In the genomic region with DNA sequence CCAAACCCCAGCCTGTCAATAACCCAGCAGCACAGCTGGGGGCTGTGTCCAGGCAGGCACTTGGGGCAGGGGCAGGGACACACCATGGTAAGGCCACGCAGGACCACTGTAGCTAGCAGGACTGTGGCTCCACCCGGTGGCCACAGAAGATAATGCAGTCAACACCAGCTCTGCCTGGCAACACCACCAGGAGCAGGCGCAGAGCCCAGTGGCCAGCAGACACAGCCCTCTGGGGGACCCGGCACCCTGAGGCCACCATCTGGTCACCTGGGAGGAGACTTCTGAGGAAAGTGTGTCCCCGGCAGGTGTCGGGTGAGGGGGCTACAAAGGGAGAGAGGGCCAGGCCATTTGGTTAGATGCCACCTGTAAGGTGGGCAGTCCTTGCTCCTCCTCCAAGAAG, we compare ENCODE assay signal across 9 mouse cellular contexts. TPM values are rescaled to one million over a fixed set of nuclear protein-coding genes. Genes with fewer than 3 reads are reported as not detected.
DNase-seq lines count a peak whose midpoint lies in the region; ATAC-seq and TF ChIP-seq lines count a peak whose summit lies in the region.
"Had no signal": no experiment of that assay in that cellular context is flagged by ENCODE, and none has a peak within 500 bp of the region (broad histone marks: within the 10 kb centered on the region; RNA-seq: fewer than 3 reads in every experiment).

No protein-coding gene starts in this region.

- no peaks in the 10 kb centered on the region for H3K9me3 ChIP-seq in ES-E14 (ENCODE audit: control insufficient read depth, insufficient read depth, low read depth, low read length)
- H3K9me3 ChIP-seq: midbrain, embryonic 12.5 days had no signal

- in situ Hi-C loops in ES-E14 (cut with MboI; ENCODE audit: low sequenced_read_pairs in 2 of 2, unreplicated experiment in 2 of 2): no loop called here

- H3K27me3 ChIP-seq in thymus, adult 2 months (ENCODE audit: control insufficient read depth, insufficient read depth, low read length): no peaks in the 10 kb centered on the region

- no peak overlapping the region for H3K9ac ChIP-seq in ES-E14 (ENCODE audit: insufficient read depth, low read depth, low read length, poor library complexity, severe bottlenecking)
- H3K9ac ChIP-seq: midbrain, embryonic 12.5 days had no signal

- no peak for TF ChIP-seq POLR2A in thymus, adult 2 months (IDR thresholded peaks at IDR 0.05; ENCODE audit: control insufficient read depth, extremely low read depth, insufficient read depth, low read length, poor library complexity)

- 60% methylated on average over 6 of the region's 6 CpGs for WGBS in thymus, adult 2 months

- H3K4me3 ChIP-seq in layer of hippocampus, adult 2 months: no peak overlapping the region
- peak overlapping the region in 1 of 2 experiments; percentile 9; a peak in 1 of 4 replicates for H3K4me3 ChIP-seq in ES-E14 (ENCODE audit: insufficient read depth in 1 of 2, low read depth in 1 of 2, low read length in 2 of 2, poor library complexity in 1 of 2, severe bottlenecking in 1 of 2)
- no peak overlapping the region for H3K4me3 ChIP-seq in thymus, adult 2 months (ENCODE audit: control insufficient read depth, insufficient read depth, low read length)
- H3K4me3 ChIP-seq: midbrain, embryonic 12.5 days had no signal

- H3K4me1 ChIP-seq in ES-E14 (ENCODE audit: control insufficient read depth in 2 of 2, insufficient read depth in 2 of 2, low read length in 2 of 2, poor library complexity in 1 of 2): peaks cover 4 to 33% of the 10 kb centered on the region in 2 experiments; a peak in 3 of 4 replicates
- peaks cover 8% of the 10 kb centered on the region for H3K4me1 ChIP-seq in thymus, adult 2 months (replicated peaks; ENCODE audit: control insufficient read depth, insufficient read depth, low read length)

- no peak overlapping the region for H3K27ac ChIP-seq in layer of hippocampus, adult 2 months
- H3K27ac ChIP-seq in ES-E14 (ENCODE audit: insufficient read depth, low read depth, low read length, poor library complexity, severe bottlenecking): no peak overlapping the region
- no peak overlapping the region for H3K27ac ChIP-seq in thymus, adult 2 months (ENCODE audit: control insufficient read depth, insufficient read depth, low read length)
- H3K27ac ChIP-seq: midbrain, embryonic 12.5 days had no signal

- H3K36me3 ChIP-seq in ES-E14 (ENCODE audit: control insufficient read depth, insufficient read depth, low read length, poor library complexity, severe bottlenecking): peaks cover 38% of the 10 kb centered on the region
- H3K36me3 ChIP-seq in thymus, adult 2 months (ENCODE audit: control insufficient read depth, insufficient read depth, low read length): 0 out of 2 replicates have a peak, but pooled peaks cover 4% of the 10 kb centered on the region

- ATAC-seq in megakaryocyte-erythroid progenitor cell, adult 5-6 weeks (replicated peaks; ENCODE audit: low FRiP score, low TSS enrichment, poor library complexity, severe bottlenecking): peak; percentile 65

- peak; percentile 58 to 76 for DNase-seq in layer of hippocampus, adult 2 months (ENCODE audit: low spot score in 2 of 2)
- DNase-seq in layer of hippocampus, adult 9-11 months: no peak
- no peak for DNase-seq in ES-E14 (ENCODE audit: low read depth, low spot score)
- peak; percentile 95 for DNase-seq in cerebellum, adult 9-10 months
- peak; percentile 68 for DNase-seq in gastrocnemius, postnatal 25 days
- peak; percentile 76 to 89 for DNase-seq in kidney, postnatal 36 days
- DNase-seq in thymus, adult 2 months: peak; percentile 80

- TF ChIP-seq CTCF in layer of hippocampus, adult 2 months (conservative IDR thresholded peaks at IDR 0.05): peak; percentile 90
- TF ChIP-seq CTCF in thymus, adult 2 months (IDR thresholded peaks at IDR 0.05; ENCODE audit: borderline replicate concordance, control insufficient read depth, extremely low read depth, insufficient read depth, low read length, poor library complexity): peak; percentile 93

TF ChIP-seq in ES-E14, 5 proteins besides CTCF, POLR2A, EP300 and RAD21:
- TF ChIP-seq CHD2 (IDR thresholded peaks at IDR 0.05; ENCODE audit: low read depth, low read length) (no peak), ZC3H11A (IDR thresholded peaks at IDR 0.05; ENCODE audit: borderline replicate concordance, low read depth, low read length) (peak; percentile 44; the same call in 1 of the 2 replicates)

RNA-seq across cellular contexts. Expression of a gene that starts 4.5 kb away (rescaled TPM):
- total RNA-seq in layer of hippocampus, adult 2 months (2021): 1 to 10 TPM; 1.3 to 1.7 TPM
- total RNA-seq in ES-E14 (2012; rRNA removed): 0.69 and 0.94 TPM in 2 replicates
- total RNA-seq in gastrocnemius, postnatal 25 days (2021): not detected
- 3.3 TPM in 1 of 2 replicates, not detected in the other for total RNA-seq in megakaryocyte-erythroid progenitor cell, adult 5-6 weeks (2014; fragmentation: Nextera tagmentation)
- not detected in 2 replicates for total RNA-seq in megakaryocyte-erythroid progenitor cell, adult 5-6 weeks (2017)
- polyA plus RNA-seq in thymus, adult 2 months (2012; rRNA removed): 2.2 and 2.8 TPM in 2 replicates

RNA-seq across cellular contexts. Expression of a gene that starts 5.0 kb away (rescaled TPM):
- total RNA-seq in layer of hippocampus, adult 2 months (2021): 100 to 1,000 TPM; 128 to 142 TPM
- total RNA-seq in ES-E14 (2012; rRNA removed): 88.6 and 188 TPM in 2 replicates
- 10 to 100 TPM; 30.7 to 34.7 TPM for total RNA-seq in gastrocnemius, postnatal 25 days (2021)
- 74.6 and 87.3 TPM in 2 replicates for total RNA-seq in megakaryocyte-erythroid progenitor cell, adult 5-6 weeks (2014; fragmentation: Nextera tagmentation)
- total RNA-seq in megakaryocyte-erythroid progenitor cell, adult 5-6 weeks (2017): 28.5 and 29.6 TPM in 2 replicates
- 247 and 260 TPM in 2 replicates for polyA plus RNA-seq in thymus, adult 2 months (2012; rRNA removed)

RNA-seq across cellular contexts. Expression of a gene that starts 12.3 kb away (rescaled TPM):
- 10 to 100 TPM; 42.9 to 46.4 TPM for total RNA-seq in layer of hippocampus, adult 2 months (2021)
- total RNA-seq in ES-E14 (2012; rRNA removed): 29.4 and 33.2 TPM in 2 replicates
- 1 to 10 TPM; 4.3 to 7.2 TPM for total RNA-seq in gastrocnemius, postnatal 25 days (2021)
- 62.8 and 79.3 TPM in 2 replicates for total RNA-seq in megakaryocyte-erythroid progenitor cell, adult 5-6 weeks (2014; fragmentation: Nextera tagmentation)
- 39.8 and 48.3 TPM in 2 replicates for total RNA-seq in megakaryocyte-erythroid progenitor cell, adult 5-6 weeks (2017)
- polyA plus RNA-seq in thymus, adult 2 months (2012; rRNA removed): 169 and 184 TPM in 2 replicates

RNA-seq across cellular contexts. Expression of a gene that starts 14.5 kb away (rescaled TPM):
- 10 to 100 TPM; 87.1 to 89.6 TPM for total RNA-seq in layer of hippocampus, adult 2 months (2021)
- total RNA-seq in ES-E14 (2012; rRNA removed): 87.4 and 98.4 TPM in 2 replicates
- total RNA-seq in gastrocnemius, postnatal 25 days (2021): 10 to 100 TPM; 50.7 to 51.6 TPM
- 84.0 and 110 TPM in 2 replicates for total RNA-seq in megakaryocyte-erythroid progenitor cell, adult 5-6 weeks (2014; fragmentation: Nextera tagmentation)
- total RNA-seq in megakaryocyte-erythroid progenitor cell, adult 5-6 weeks (2017): 21.9 and 27.6 TPM in 2 replicates
- polyA plus RNA-seq in thymus, adult 2 months (2012; rRNA removed): 127 and 140 TPM in 2 replicates

RNA-seq across cellular contexts. Expression of a gene that starts 14.6 kb away (rescaled TPM):
- total RNA-seq in layer of hippocampus, adult 2 months (2021): 10 to 100 TPM; 58.0 to 66.8 TPM
- 300 and 397 TPM in 2 replicates for total RNA-seq in ES-E14 (2012; rRNA removed)
- 10 to 100 TPM; 39.1 to 40.5 TPM for total RNA-seq in gastrocnemius, postnatal 25 days (2021)
- 157 and 232 TPM in 2 replicates for total RNA-seq in megakaryocyte-erythroid progenitor cell, adult 5-6 weeks (2014; fragmentation: Nextera tagmentation)
- total RNA-seq in megakaryocyte-erythroid progenitor cell, adult 5-6 weeks (2017): 208 and 278 TPM in 2 replicates
- 60.9 and 74.6 TPM in 2 replicates for polyA plus RNA-seq in thymus, adult 2 months (2012; rRNA removed)

Comparison
In these comparisons a context has a peak if more than half of its experiments do, and no peak if none do; other contexts are left out.
1. DNase-seq: peak in layer of hippocampus, adult 2 months (2 of 2), cerebellum, adult 9-10 months (single experiment), gastrocnemius, postnatal 25 days (single experiment), kidney, postnatal 36 days (2 of 2) and thymus, adult 2 months (single experiment); none in layer of hippocampus, adult 9-11 months (single experiment) and ES-E14 (single experiment).